Mouse (Mus musculus): ENCODE results near the gene Gm29866.
"Not testable (repeated sequence)": the region's sequence is repeated elsewhere in the genome, so short reads cannot be mapped to it uniquely, and the experiment has no call there.

Gene Gm29866

GRCm38 (mm10) chrY:20993557-20993956, at the start of gene Gm29866:
Gm29866 (minus strand) TSS chrY:20993657.
- not testable (repeated sequence) for DNase-seq (ENCODE audit: low read depth in 1 of 2, low spot score in 2 of 2)
